Mouse (Mus musculus): ENCODE data around the gene Pcyox1. TPM values are rescaled to one million over a fixed set of nuclear protein-coding genes. Genes with fewer than 3 reads are reported as not detected.

The Pcyox1 gene
- polyA plus RNA-seq (2012; rRNA removed) (67.3 and 67.5 TPM in 2 replicates), polyA plus RNA-seq (2014; fragmentation: Nextera tagmentation; extraction: Ambion mirVana) (93.3 and 98.2 TPM in 2 replicates)

DNA sequence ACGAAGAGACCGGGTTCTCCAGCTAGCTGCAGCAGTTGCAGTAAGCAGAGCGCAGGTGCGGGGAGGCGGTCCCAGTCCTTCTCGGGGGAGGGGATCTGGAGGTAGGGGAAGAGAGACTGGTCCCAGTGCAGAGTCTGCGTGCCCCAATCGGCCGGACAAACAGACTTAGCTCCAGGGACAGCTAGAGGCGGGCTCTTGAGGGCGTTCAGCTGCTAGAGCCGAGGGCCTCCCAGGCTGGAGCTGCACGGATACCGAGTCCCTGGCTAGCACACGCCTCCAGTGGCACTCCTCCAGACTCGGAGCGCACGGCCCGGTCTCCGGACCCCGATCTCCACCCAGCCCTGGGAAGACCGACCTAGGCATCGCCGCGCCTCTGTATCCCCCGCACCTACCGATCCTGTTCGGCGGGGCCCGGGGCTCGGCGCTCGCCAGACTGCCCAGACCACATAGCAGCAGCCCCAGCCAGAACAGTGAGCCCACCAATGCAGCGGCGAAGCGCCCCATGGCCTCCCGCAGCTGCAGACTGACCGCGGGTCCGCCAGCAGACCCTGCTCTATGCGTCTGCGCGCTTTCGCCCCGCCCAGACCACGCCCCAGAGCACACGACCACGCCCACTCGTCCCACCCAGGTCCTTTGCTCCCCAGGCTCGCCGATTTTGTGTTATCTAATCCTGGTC, at the start of gene Pcyox1:
Pcyox1 (minus strand) TSS at position 574 of the 676 bp plus-strand sequence.
- Histone ChIP-seq H3K9ac (ENCODE audit: low read depth, low read length, severe bottlenecking) (peak within 1 kb of the TSS; percentile 81), H3K27ac (replicated peaks; ENCODE audit: low read depth, low read length) (peak within 1 kb of the TSS; percentile 84), H3K4me3 (replicated peaks; ENCODE audit: low read length) (peak within 1 kb of the TSS; percentile 88), H3K27me3 (ENCODE audit: control insufficient read depth, insufficient read depth, low read length) (no peaks in the 10 kb centered on the region), H3K36me3 (ENCODE audit: control insufficient read depth, insufficient read depth, low read length) (peaks cover 21% of the 10 kb centered on the region), H3K9me3 (ENCODE audit: control insufficient read depth, low read length) (no peaks in the 10 kb centered on the region), H3K4me2 (replicated peaks; ENCODE audit: low read depth, low read length, severe bottlenecking) (peak within 1 kb of the TSS; percentile 76), H3K4me1 (ENCODE audit: control insufficient read depth, insufficient read depth, low read length) (peaks cover 20% of the 10 kb centered on the region)
- under 1% methylated on average over 49 of the region's 51 CpGs for WGBS
- peak; percentile 95 for ATAC-seq (ENCODE audit: low FRiP score, low read depth)
- peak; percentile 95 for TF ChIP-seq POLR2A (IDR thresholded peaks at IDR 0.05; ENCODE audit: borderline replicate concordance, extremely low read depth, insufficient read depth, insufficient read length)
- peak; percentile 86 for DNase-seq (ENCODE audit: low spot score)

DNA sequence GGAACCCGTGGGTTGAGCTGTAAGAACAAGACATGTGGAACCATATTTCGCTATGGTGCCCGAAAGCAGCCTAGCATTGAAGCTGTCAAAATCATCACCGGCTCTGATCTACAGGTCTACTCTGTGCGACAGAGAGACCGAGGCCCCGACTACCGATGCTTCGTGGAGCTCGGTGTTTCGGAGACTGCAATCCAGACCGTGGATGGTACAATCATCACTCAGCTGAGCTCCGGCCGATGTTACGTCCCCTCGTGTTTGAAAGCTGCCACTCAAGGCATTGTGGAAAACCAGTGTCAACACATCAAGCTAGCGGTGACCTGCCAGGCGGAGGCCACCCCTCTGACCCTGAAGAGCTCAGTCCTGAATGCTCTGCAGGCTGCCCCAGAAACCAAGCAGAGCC, 48.6 kb upstream of the Pcyox1 start:
- H3K9ac ChIP-seq (ENCODE audit: low read depth, low read length, severe bottlenecking): no peak overlapping the region
- no peak for DNase-seq (ENCODE audit: low spot score)
- no peak overlapping the region for H3K4me3 ChIP-seq (replicated peaks; ENCODE audit: low read length)
- peaks cover 52% of the 10 kb centered on the region for H3K36me3 ChIP-seq (ENCODE audit: control insufficient read depth, insufficient read depth, low read length)
- no peak overlapping the region for H3K4me2 ChIP-seq (replicated peaks; ENCODE audit: low read depth, low read length, severe bottlenecking)
- H3K27me3 ChIP-seq (ENCODE audit: control insufficient read depth, insufficient read depth, low read length): no peaks in the 10 kb centered on the region
- WGBS: 93% methylated on average over 18 of the region's 18 CpGs
- no peak overlapping the region for H3K27ac ChIP-seq (replicated peaks; ENCODE audit: low read depth, low read length)
- no peak for TF ChIP-seq POLR2A (IDR thresholded peaks at IDR 0.05; ENCODE audit: borderline replicate concordance, extremely low read depth, insufficient read depth, insufficient read length)
- no peaks in the 10 kb centered on the region for H3K4me1 ChIP-seq (ENCODE audit: control insufficient read depth, insufficient read depth, low read length)
- H3K9me3 ChIP-seq (ENCODE audit: control insufficient read depth, low read length): no peaks in the 10 kb centered on the region
- no peak for ATAC-seq (ENCODE audit: low FRiP score, low read depth)

DNA sequence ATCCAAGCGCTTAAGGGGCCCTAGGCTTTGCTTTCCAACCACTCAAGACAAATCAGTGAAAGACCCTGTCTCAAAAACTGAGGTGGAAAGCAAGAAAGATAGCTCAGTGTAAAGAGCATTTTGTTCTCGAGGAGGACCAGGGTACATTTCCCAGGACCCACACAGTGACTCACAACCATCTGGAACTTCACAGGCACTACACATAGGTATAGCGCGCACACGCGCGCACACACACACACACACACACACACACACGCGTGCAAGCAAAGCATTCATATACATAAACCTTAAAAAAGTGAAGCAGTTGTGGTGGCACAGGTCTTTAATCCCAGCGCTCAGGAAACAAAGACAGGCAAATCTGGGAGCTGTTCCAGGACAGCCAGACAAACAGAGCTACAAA, 44.6 kb upstream of the Pcyox1 start:
- DNase-seq (ENCODE audit: low spot score) (no peak), ATAC-seq (ENCODE audit: low FRiP score, low read depth) (no peak)
- Histone ChIP-seq H3K27me3 (ENCODE audit: control insufficient read depth, insufficient read depth, low read length) (no peaks in the 10 kb centered on the region), H3K4me1 (ENCODE audit: control insufficient read depth, insufficient read depth, low read length) (peaks cover 6% of the 10 kb centered on the region; the same call in 1 of the 2 replicates), H3K4me3 (replicated peaks; ENCODE audit: low read length) (no peak overlapping the region), H3K9ac (ENCODE audit: low read depth, low read length, severe bottlenecking) (no peak overlapping the region), H3K36me3 (ENCODE audit: control insufficient read depth, insufficient read depth, low read length) (peaks cover 24% of the 10 kb centered on the region), H3K27ac (replicated peaks; ENCODE audit: low read depth, low read length) (no peak overlapping the region), H3K9me3 (ENCODE audit: control insufficient read depth, low read length) (no peaks in the 10 kb centered on the region), H3K4me2 (replicated peaks; ENCODE audit: low read depth, low read length, severe bottlenecking) (no peak overlapping the region)
- WGBS: 94% methylated on average over 10 of the region's 10 CpGs
- no peak for TF ChIP-seq POLR2A (IDR thresholded peaks at IDR 0.05; ENCODE audit: borderline replicate concordance, extremely low read depth, insufficient read depth, insufficient read length)

DNA sequence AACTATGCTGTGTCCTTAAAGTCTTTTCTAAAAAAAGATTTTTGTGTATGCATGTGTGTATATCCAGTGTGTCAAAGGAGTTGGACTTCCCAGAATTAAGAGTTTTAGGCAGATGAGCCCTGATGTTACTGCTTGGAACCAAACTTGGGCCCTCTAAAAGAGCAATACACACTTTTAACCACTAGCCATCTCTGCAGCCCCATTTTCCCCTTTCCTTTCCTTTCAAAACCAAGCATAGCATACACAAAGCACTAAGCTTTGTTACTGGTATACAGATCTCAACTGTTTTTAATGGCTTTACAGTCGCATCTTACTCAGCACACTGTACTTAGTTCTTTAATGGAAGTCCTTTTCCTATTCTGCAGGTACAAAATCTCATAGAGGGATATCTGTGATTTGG, 42.6 kb upstream of the Pcyox1 start:
- peaks cover 31% of the 10 kb centered on the region for H3K36me3 ChIP-seq (ENCODE audit: control insufficient read depth, insufficient read depth, low read length)
- H3K4me2 ChIP-seq (replicated peaks; ENCODE audit: low read depth, low read length, severe bottlenecking): peak overlapping the region; percentile 58
- H3K4me3 ChIP-seq (replicated peaks; ENCODE audit: low read length): peak overlapping the region; percentile 57
- peak overlapping the region; percentile 69; the same call in 1 of the 2 replicates for H3K9ac ChIP-seq (ENCODE audit: low read depth, low read length, severe bottlenecking)
- H3K27ac ChIP-seq (replicated peaks; ENCODE audit: low read depth, low read length): no peak overlapping the region
- H3K27me3 ChIP-seq (ENCODE audit: control insufficient read depth, insufficient read depth, low read length): no peaks in the 10 kb centered on the region
- no peaks in the 10 kb centered on the region for H3K9me3 ChIP-seq (ENCODE audit: control insufficient read depth, low read length)
- peaks cover 6% of the 10 kb centered on the region; the same call in 1 of the 2 replicates for H3K4me1 ChIP-seq (ENCODE audit: control insufficient read depth, insufficient read depth, low read length)
- no peak for TF ChIP-seq POLR2A (IDR thresholded peaks at IDR 0.05; ENCODE audit: borderline replicate concordance, extremely low read depth, insufficient read depth, insufficient read length)
- ATAC-seq (ENCODE audit: low FRiP score, low read depth) (no peak), DNase-seq (ENCODE audit: low spot score) (no peak)
- 80% methylated on average over 1 of the region's 1 CpGs for WGBS

DNA sequence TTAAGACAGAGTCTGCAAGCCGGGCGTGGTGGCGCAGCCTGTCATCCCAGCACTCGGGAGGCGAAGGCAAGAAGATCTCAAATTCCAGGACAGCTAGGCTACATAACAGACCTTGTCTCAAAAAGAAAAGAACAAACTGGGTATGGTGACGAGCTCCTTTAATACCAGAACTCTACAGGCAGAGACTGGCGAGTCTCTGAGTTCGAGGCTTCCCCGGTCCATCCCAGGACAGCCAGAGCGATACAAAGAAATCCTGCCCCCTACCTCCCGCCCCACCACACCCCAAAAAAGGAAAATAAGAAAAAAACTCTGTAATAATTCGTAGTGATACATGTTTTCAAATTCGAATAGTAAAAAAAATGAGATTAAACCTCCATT, 42.2 kb upstream of the Pcyox1 start:
- Histone ChIP-seq H3K4me3 (replicated peaks; ENCODE audit: low read length) (peak overlapping the region; percentile 57), H3K36me3 (ENCODE audit: control insufficient read depth, insufficient read depth, low read length) (peaks cover 31% of the 10 kb centered on the region), H3K9ac (ENCODE audit: low read depth, low read length, severe bottlenecking) (peak overlapping the region; percentile 69), H3K4me1 (ENCODE audit: control insufficient read depth, insufficient read depth, low read length) (peaks cover 6% of the 10 kb centered on the region; the same call in 1 of the 2 replicates), H3K27ac (replicated peaks; ENCODE audit: low read depth, low read length) (peak overlapping the region; percentile 94), H3K27me3 (ENCODE audit: control insufficient read depth, insufficient read depth, low read length) (no peaks in the 10 kb centered on the region), H3K9me3 (ENCODE audit: control insufficient read depth, low read length) (no peaks in the 10 kb centered on the region), H3K4me2 (replicated peaks; ENCODE audit: low read depth, low read length, severe bottlenecking) (peak overlapping the region; percentile 58)
- WGBS: 5% methylated on average over 13 of the region's 13 CpGs
- DNase-seq (ENCODE audit: low spot score) (no peak), ATAC-seq (ENCODE audit: low FRiP score, low read depth) (no peak)
- TF ChIP-seq POLR2A (IDR thresholded peaks at IDR 0.05; ENCODE audit: borderline replicate concordance, extremely low read depth, insufficient read depth, insufficient read length): no peak

Data from limb, embryonic 14.5 days (tissue).